Mouse (Mus musculus) hindbrain, embryonic 11.5 days (tissue): ENCODE measurements around the gene Scn8a. TPM values are rescaled to one million over a fixed set of nuclear protein-coding genes. Genes with fewer than 3 reads are reported as not detected.

Experiments
- ATAC-seq: fragments of 200-750 bp; cut with Nextera tagmentation; 2 replicates; pipeline ENCODE4 v1.8.0; 2017; ENCODE audit warnings: mild to moderate bottlenecking, moderate TSS enrichment, moderate library complexity; ENCODE audit not compliant: low FRiP score
- DNase-seq: peaks from one replicate; pipeline ENCODE4 v3.0.0-alpha.2; 2015; ENCODE audit warnings: low spot score
- H3K27ac ChIP-seq: fragments of 300-500 bp; sonication (generic); 2 replicates; pipeline ENCODE4 v1.5.1; 2014; ENCODE audit warnings: mild to moderate bottlenecking, low read depth, low read length
- H3K27me3 ChIP-seq: fragments of 300-500 bp; sonication (generic); 2 replicates; pipeline ENCODE4 v1.6.1; 2014; ENCODE audit warnings: mild to moderate bottlenecking, low read length, moderate library complexity, mixed read lengths; ENCODE audit not compliant: control insufficient read depth, insufficient read depth
- H3K36me3 ChIP-seq: fragments of 300-500 bp; sonication (generic); 2 replicates; pipeline ENCODE4 v1.6.1; 2014; ENCODE audit warnings: mild to moderate bottlenecking, low read length, moderate library complexity, mixed read lengths; ENCODE audit not compliant: control insufficient read depth, insufficient read depth
- H3K4me1 ChIP-seq: fragments of 300-500 bp; sonication (generic); replicated peaks from 2 replicates; pipeline ENCODE4 v1.6.1; 2014; ENCODE audit warnings: low read length, mixed read lengths; ENCODE audit not compliant: control insufficient read depth, insufficient read depth
- H3K4me2 ChIP-seq: fragments of 300-500 bp; sonication (generic); replicated peaks from 2 replicates; pipeline ENCODE4 v1.6.1; 2014; ENCODE audit warnings: mild to moderate bottlenecking, low read depth, low read length
- H3K4me3 ChIP-seq: fragments of 300-500 bp; sonication (generic); 2 replicates; pipeline ENCODE4 v1.5.1; 2014; ENCODE audit warnings: low read depth, low read length
- H3K9ac ChIP-seq: fragments of 300-500 bp; sonication (generic); 2 replicates; pipeline ENCODE4 v1.6.1; 2014; ENCODE audit warnings: low read depth, low read length
- H3K9me3 ChIP-seq: fragments of 300-500 bp; sonication (generic); 2 replicates; pipeline ENCODE4 v1.6.1; 2016; ENCODE audit warnings: low read length; ENCODE audit not compliant: control insufficient read depth
- WGBS: fragments of 180-500 bp; shearing (Covaris S2); extraction: QIAGEN DNeasy Blood & Tissue Kit; methylation state at CpG from one replicate; pipeline ENCODE4 v1.1.7; 2014; 5-methylcytosine and 5-hydroxymethylcytosine counted together
- polyA plus RNA-seq: library from polyadenylated mRNA; unstranded; fragments of >200 nt; fragmentation: Nextera tagmentation; extraction: Ambion mirVana; gene quantifications from 2 replicates; pipeline ENCODE4 v1.2.1, GENCODE M21; 2014

Scn8a gene
- polyA plus RNA-seq, 1 experiment from 2014 or later, result 16.4 TPM

DNA sequence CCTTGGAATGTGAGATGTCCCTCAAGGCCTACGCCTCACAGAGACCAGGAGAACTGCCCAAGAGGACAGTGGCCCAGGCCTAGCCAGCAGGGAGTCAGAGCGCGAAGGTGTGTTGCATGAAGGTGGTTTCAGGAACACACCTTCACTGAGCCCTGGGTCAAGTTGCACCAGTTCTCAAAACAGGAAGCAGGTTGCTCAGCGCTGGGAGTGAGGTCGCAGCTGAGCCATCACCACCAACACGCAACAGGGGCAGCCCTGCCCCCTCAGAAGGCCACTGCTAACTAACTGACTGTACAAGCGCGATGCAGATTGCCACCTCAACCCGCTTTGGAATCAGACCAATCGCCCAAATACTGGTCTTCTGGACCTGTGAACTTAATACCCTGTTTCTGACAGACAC, 214.8 kb downstream of the Scn8a start:
- Histone ChIP-seq H3K9me3 (no peaks in the 10 kb centered on the region), H3K27ac (no peak overlapping the region), H3K4me2 (no peak overlapping the region), H3K9ac (no peak overlapping the region), H3K27me3 (no peaks in the 10 kb centered on the region), H3K4me1 (peaks cover 12% of the 10 kb centered on the region), H3K36me3 (no peaks in the 10 kb centered on the region), H3K4me3 (no peak overlapping the region)
- no peak for DNase-seq
- 78% methylated on average over 10 of the region's 10 CpGs for WGBS
- no peak for ATAC-seq

DNA sequence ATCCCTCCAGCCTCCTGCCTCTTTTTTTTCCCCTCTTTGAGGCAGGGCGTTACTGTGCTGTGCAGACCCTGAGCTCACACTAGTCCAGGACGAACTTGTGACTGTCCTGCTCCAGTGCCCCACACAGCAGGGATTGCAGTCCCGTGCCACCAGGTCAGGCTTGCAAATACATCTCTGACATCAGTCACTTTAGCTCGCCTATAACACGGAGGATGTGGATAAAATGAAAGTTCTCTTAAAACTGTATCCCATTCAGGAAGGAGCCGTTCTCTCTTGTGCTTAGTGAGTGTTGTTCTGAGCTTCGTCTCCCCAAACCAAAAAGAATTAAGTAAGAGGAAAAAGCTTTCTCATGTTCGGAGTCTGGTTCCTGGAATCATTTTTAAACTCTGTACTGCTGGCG, 216.8 kb downstream of the Scn8a start:
- ATAC-seq, result no peak
- no peak overlapping the region for H3K4me2 ChIP-seq
- no peak overlapping the region for H3K9ac ChIP-seq
- no peaks in the 10 kb centered on the region for H3K9me3 ChIP-seq
- H3K4me1 ChIP-seq, result peaks cover 3% of the 10 kb centered on the region; the same call in 1 of the 2 replicates
- DNase-seq, result no peak
- no peak overlapping the region for H3K4me3 ChIP-seq
- no peak overlapping the region for H3K27ac ChIP-seq
- H3K27me3 ChIP-seq, result no peaks in the 10 kb centered on the region
- 70% methylated on average over 9 of the region's 9 CpGs for WGBS
- no peaks in the 10 kb centered on the region for H3K36me3 ChIP-seq

DNA sequence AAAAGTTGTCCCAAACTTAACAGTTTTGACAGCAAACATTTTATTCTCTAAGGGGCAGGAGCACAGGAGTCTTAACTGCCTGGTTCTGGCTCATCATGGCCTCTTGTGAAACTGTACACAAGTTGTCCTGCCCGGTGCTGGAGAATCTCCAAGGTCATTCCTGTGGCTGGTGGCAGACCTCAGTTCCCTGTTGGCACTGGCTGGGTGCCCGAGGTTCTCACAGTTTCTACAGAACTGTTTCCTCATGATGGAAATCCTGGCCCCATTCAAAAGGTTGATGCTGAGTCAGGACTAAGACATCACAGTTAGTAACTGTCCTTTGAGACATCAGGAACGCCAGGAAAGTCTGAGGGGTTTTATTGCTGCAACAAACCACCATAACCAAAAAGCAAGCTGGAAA, 217.3 kb downstream of the Scn8a start:
- no peaks in the 10 kb centered on the region for H3K36me3 ChIP-seq
- no peak overlapping the region for H3K4me2 ChIP-seq
- H3K9ac ChIP-seq, result no peak overlapping the region
- DNase-seq (no peak), ATAC-seq (no peak)
- H3K4me1 ChIP-seq, result no peaks in the 10 kb centered on the region; the same call in 1 of the 2 replicates
- 72% methylated on average over 3 of the region's 3 CpGs for WGBS
- no peaks in the 10 kb centered on the region for H3K9me3 ChIP-seq
- H3K27ac ChIP-seq, result no peak overlapping the region
- no peak overlapping the region for H3K4me3 ChIP-seq
- H3K27me3 ChIP-seq, result no peaks in the 10 kb centered on the region

DNA sequence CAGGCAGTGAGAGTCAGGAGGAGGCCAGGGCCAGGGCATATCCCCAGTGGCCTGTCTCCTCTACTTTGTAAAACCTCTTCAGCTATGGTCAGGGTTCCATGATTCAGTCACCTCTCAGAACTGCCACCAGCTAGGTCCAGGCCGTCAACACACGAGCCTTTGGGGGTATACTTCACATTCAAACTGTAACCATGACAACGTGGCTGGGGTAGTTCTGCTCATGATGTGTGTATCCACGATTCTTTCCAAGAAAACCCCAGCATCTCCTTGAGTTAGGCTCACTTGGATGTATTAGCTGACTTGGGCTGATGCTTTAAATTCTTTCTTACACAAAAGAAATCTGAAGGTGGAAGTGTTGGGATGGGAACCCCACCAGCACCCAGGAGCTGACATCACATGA, 218.6 kb downstream of the Scn8a start:
- H3K27me3 ChIP-seq, result no peaks in the 10 kb centered on the region
- no peak overlapping the region for H3K4me3 ChIP-seq
- no peak overlapping the region for H3K27ac ChIP-seq
- ATAC-seq, result no peak
- peaks cover 6% of the 10 kb centered on the region for H3K4me1 ChIP-seq
- no peak for DNase-seq
- H3K4me2 ChIP-seq, result no peak overlapping the region
- 51% methylated on average over 4 of the region's 4 CpGs for WGBS
- H3K9ac ChIP-seq, result no peak overlapping the region
- no peaks in the 10 kb centered on the region for H3K9me3 ChIP-seq
- H3K36me3 ChIP-seq, result no peaks in the 10 kb centered on the region

- H3K27ac ChIP-seq, result no peak overlapping the region
- H3K9me3 ChIP-seq, result no peaks in the 10 kb centered on the region
- WGBS, result 95% methylated on average over 8 of the region's 8 CpGs
- DNase-seq, result no peak
- peaks cover 14% of the 10 kb centered on the region for H3K4me1 ChIP-seq
- H3K4me3 ChIP-seq, result no peak overlapping the region
- no peaks in the 10 kb centered on the region for H3K36me3 ChIP-seq
- H3K27me3 ChIP-seq, result no peaks in the 10 kb centered on the region
- ATAC-seq, result no peak
- no peak overlapping the region for H3K4me2 ChIP-seq
- no peak overlapping the region for H3K9ac ChIP-seq
Observed at GRCm38 (mm10) chr15:101091551-101091950, 221.9 kb downstream of the Scn8a start.

- H3K27me3 ChIP-seq, result no peaks in the 10 kb centered on the region
- ATAC-seq, result no peak; the same call in 1 of the 2 replicates
- no peaks in the 10 kb centered on the region for H3K36me3 ChIP-seq
- peaks cover 15% of the 10 kb centered on the region for H3K4me1 ChIP-seq
- H3K4me3 ChIP-seq, result no peak overlapping the region
- H3K27ac ChIP-seq, result peak overlapping the region; percentile 89
- WGBS, result 18% methylated on average over 14 of the region's 14 CpGs
- peak overlapping the region; percentile 19 for H3K4me2 ChIP-seq
- H3K9me3 ChIP-seq, result no peaks in the 10 kb centered on the region
- peak overlapping the region; percentile 47 for H3K9ac ChIP-seq
- peak; percentile 58 for DNase-seq
Observed at GRCm38 (mm10) chr15:101092121-101092828, 222.6 kb downstream of the Scn8a start.

- Histone ChIP-seq H3K4me3 (no peak overlapping the region), H3K4me1 (peaks cover 22% of the 10 kb centered on the region), H3K36me3 (no peaks in the 10 kb centered on the region), H3K27ac (peak overlapping the region; percentile 89), H3K27me3 (no peaks in the 10 kb centered on the region), H3K4me2 (peak overlapping the region; percentile 19), H3K9me3 (no peaks in the 10 kb centered on the region), H3K9ac (peak overlapping the region; percentile 47)
- WGBS, result 8% methylated on average over 25 of the region's 25 CpGs
- peak; percentile 94 for ATAC-seq
- DNase-seq, result peak; percentile 83
Observed at GRCm38 (mm10) chr15:101092829-101093648, 223.4 kb downstream of the Scn8a start.

DNA sequence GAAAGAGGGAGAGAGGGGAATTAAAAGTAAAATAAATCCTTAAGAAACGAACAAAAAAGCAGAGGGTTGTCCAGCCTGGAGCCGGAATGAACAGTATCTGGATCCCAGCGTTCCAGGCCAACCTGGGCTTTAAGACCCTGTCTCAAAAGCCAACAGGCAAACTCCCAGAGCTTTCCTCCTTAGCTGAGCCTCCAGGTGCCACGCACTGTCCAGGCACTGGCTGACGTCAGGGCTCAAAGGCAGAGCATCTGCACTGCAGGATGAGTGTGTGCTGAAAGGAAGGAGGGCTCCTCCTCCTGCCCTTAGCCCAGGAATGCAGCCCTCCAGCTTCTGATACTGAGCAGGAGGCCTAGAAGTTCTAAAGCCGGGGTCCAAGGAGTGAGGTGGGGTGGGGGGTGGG, 224.3 kb downstream of the Scn8a start:
- no peak for DNase-seq
- Histone ChIP-seq H3K9me3 (no peaks in the 10 kb centered on the region), H3K4me3 (no peak overlapping the region), H3K27me3 (no peaks in the 10 kb centered on the region), H3K4me2 (no peak overlapping the region), H3K9ac (no peak overlapping the region), H3K36me3 (no peaks in the 10 kb centered on the region), H3K27ac (peak overlapping the region; percentile 59), H3K4me1 (peaks cover 29% of the 10 kb centered on the region)
- no peak for ATAC-seq
- 43% methylated on average over 6 of the region's 6 CpGs for WGBS
